Mouse (Mus musculus) ES-Bruce4 (cell line): ENCODE measurements around the gene Hsd17b3. TPM values are rescaled to one million over a fixed set of nuclear protein-coding genes. Genes with fewer than 3 reads are reported as not detected.

Source experiments
- H3K27ac ChIP-seq: 2 replicates; pipeline ENCODE4 v1.5.1; 2012; ENCODE audit warnings: low read length, inconsistent platforms; ENCODE audit not compliant: insufficient read depth
- H3K27me3 ChIP-seq: 2 replicates; pipeline ENCODE4 v1.6.1; 2012; ENCODE audit warnings: mild to moderate bottlenecking, low read length, inconsistent platforms; ENCODE audit not compliant: control insufficient read depth, poor library complexity, insufficient read depth, severe bottlenecking
- H3K36me3 ChIP-seq: 2 replicates; pipeline ENCODE4 v1.6.1; 2012; ENCODE audit warnings: inconsistent platforms, mild to moderate bottlenecking, low read length, moderate library complexity; ENCODE audit not compliant: control insufficient read depth, poor library complexity, insufficient read depth, severe bottlenecking
- H3K4me1 ChIP-seq: one replicate; pipeline ENCODE4 v1.8.1; 2011; ENCODE audit warnings: low read length; ENCODE audit not compliant: control insufficient read depth, insufficient read depth
- H3K4me3 ChIP-seq: 2 replicates; pipeline ENCODE4 v1.5.1; 2011; ENCODE audit warnings: low read depth, mild to moderate bottlenecking, low read length
- H3K9ac ChIP-seq: 2 replicates; pipeline ENCODE4 v1.6.1; 2012; ENCODE audit warnings: low read depth, mild to moderate bottlenecking, inconsistent platforms; ENCODE audit not compliant: poor library complexity, severe bottlenecking
- H3K9me3 ChIP-seq: replicated peaks from 2 replicates; pipeline ENCODE4 v1.6.1; 2012; ENCODE audit warnings: mild to moderate bottlenecking, low read length, inconsistent platforms; ENCODE audit not compliant: control insufficient read depth, poor library complexity, insufficient read depth, severe bottlenecking
- CTCF ChIP-seq: IDR thresholded peaks from one replicate; pipeline ENCODE4 v1.8.1; 2011; ENCODE audit warnings: low read depth, low read length
- EP300 ChIP-seq: IDR thresholded peaks from 2 replicates; pipeline ENCODE4 v1.6.1; 2011; ENCODE audit warnings: low read depth, low read length; ENCODE audit not compliant: insufficient read depth
- POLR2A ChIP-seq: IDR thresholded peaks from one replicate; pipeline ENCODE4 v1.8.1; 2011; ENCODE audit warnings: low read length; ENCODE audit not compliant: insufficient read depth
- polyA plus RNA-seq: library from polyadenylated mRNA; stranded (reverse); fragments of >200 nt; gene quantifications from 2 replicates; pipeline ENCODE4 v1.2.4, GENCODE M21; 2011; ENCODE audit warnings: low read depth; ENCODE audit not compliant: missing spikeins, insufficient read depth, insufficient read length

Gene Hsd17b3
- 1.1 TPM in 1 of 2 replicates, not detected in the other for polyA plus RNA-seq

DNA sequence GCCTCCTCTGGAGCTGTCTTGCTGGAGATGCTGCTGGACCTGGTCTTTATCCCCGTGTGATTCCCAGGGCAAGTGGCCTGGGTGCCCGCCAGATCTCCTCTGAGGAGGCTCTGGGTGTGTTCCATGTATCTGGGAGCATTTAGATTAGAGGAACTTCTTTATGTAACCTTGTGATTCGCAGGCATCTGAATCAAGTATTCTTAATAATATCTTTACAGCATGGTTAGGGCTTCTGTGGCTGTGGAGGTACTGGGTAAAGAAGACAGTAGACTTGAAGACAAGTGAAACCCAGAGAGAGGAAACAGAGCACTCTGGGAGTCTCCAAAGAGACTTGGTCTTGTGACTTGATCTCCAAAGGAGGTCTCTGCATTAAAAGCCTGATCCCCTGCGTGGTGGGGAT lies at the start of gene Hsd17b3:
Gene Hsd17b3 (minus strand): TSS at position 101 of the 400 bp plus-strand sequence.
- Histone ChIP-seq H3K4me1 (no peaks in the 10 kb centered on the region), H3K27me3 (no peaks in the 10 kb centered on the region), H3K36me3 (no peaks in the 10 kb centered on the region), H3K9me3 (no peaks in the 10 kb centered on the region), H3K9ac (no peak within 1 kb of the TSS), H3K4me3 (no peak within 1 kb of the TSS), H3K27ac (no peak within 1 kb of the TSS)
- no peak for TF ChIP-seq POLR2A
- TF ChIP-seq EP300: no peak
- no peak for TF ChIP-seq CTCF

DNA sequence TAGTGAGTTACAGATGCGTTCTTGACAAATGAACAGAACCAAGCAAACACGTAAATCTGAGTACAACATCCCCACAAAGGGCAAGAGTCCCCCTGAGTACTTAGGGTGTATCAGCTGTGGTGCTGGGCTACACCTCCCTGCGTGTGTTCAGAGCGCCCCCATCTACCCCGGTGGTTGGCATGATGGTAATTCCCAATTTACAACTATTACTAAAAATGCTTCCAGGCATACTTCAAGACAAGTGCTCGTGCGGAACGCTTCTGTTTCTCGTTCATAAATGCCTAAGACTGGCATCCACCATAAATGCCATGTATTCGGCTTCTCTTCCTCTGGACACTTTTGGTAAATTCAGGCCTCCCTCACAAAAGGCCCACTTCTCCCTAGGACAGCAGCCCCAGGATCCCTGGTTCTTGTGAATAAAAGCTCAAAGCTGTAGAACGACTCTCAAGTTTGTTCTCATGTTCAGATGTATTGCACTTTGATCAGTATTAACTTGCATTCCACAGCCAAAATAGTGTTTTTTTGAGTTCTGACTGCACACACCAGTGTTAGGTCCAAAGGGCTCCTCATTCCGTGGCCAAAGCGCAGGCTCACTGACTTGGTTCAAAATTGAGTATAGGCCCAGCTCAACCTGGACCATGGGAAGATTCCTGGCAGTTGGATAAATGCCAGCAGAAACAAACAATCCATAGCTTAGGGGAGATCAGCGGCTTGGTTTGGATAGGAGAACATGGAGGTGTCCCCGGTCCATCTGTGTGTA lies 40.8 kb upstream of the Hsd17b3 start:
- no peaks in the 10 kb centered on the region for H3K9me3 ChIP-seq
- H3K36me3 ChIP-seq: peaks cover 20% of the 10 kb centered on the region
- TF ChIP-seq POLR2A: no peak
- TF ChIP-seq CTCF: peak; percentile 48
- no peak for TF ChIP-seq EP300
- H3K27ac ChIP-seq: no peak overlapping the region
- no peaks in the 10 kb centered on the region for H3K27me3 ChIP-seq
- peak overlapping the region; percentile 73 for H3K9ac ChIP-seq
- H3K4me3 ChIP-seq: peak overlapping the region; percentile 55
- no peaks in the 10 kb centered on the region for H3K4me1 ChIP-seq

DNA sequence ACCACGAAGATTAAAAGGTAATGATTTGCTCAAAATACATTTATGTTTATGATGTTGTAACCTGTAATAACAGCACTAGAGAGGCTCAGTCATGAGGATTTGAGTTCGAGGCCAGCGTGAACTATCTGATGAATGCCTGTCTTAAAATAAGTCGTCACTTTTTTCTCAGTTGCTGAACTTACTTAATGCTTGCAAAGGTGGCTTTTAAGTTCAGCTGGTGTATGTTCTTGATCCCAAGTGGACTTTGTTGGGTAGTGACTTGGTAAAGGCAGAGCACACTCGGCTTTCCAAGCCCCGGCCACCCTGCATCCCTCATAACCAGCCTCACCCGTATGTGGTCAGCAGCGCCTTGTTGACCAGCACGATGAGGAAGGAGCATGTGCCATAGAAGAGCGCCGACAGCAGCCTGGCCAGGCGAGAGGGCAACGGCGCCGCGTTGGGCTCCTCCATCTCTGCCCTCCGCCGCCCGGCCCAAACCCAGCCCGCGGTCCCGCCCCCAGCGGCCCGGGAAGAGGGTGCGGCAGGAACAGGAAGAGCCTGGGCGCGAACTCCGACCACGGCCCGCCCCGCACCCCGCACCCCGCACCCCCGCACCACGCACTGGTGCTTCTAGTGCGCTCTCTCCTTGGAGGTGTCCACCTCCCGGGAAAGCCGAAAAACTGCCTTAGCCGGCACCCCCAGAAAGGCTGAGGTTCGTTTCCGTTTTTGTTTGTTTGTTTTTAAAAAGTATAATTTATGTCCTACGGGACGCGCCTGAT lies 40.0 kb upstream of the Hsd17b3 start, which contains the start of gene Slc35d2:
Gene Slc35d2 (minus strand): TSS at position 511 of the 758 bp plus-strand sequence.
- TF ChIP-seq EP300: no peak
- TF ChIP-seq POLR2A: no peak
- TF ChIP-seq CTCF: no peak
- Histone ChIP-seq H3K4me1 (no peaks in the 10 kb centered on the region), H3K27ac (no peak within 1 kb of the TSS), H3K4me3 (peak within 1 kb of the TSS; percentile 80), H3K36me3 (peaks cover 13% of the 10 kb centered on the region), H3K9ac (peak within 1 kb of the TSS; percentile 73), H3K9me3 (no peaks in the 10 kb centered on the region), H3K27me3 (no peaks in the 10 kb centered on the region)

DNA sequence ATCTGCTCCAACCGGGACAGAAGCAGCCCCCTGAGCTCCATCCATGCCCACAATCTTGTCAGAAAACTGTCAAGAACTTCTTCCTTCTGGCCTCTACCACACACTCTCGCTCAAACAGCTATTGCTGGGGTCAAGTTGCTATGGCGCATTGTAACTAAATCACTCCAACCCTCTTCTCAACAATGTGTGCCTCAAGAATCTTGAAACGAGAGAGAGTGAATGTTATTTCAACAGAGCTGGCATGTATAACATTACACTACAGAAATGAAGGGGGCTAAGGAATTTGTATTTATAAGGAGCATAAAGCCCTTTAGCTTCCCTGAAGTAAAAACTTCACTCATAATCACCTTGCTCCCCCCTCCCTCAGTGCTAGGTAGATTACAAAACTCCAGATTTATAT lies 37.3 kb upstream of the Hsd17b3 start:
- H3K27me3 ChIP-seq: no peaks in the 10 kb centered on the region
- no peak overlapping the region for H3K9ac ChIP-seq
- H3K36me3 ChIP-seq: no peaks in the 10 kb centered on the region
- no peak overlapping the region for H3K27ac ChIP-seq
- no peaks in the 10 kb centered on the region for H3K9me3 ChIP-seq
- no peaks in the 10 kb centered on the region for H3K4me1 ChIP-seq
- H3K4me3 ChIP-seq: no peak overlapping the region
- TF ChIP-seq EP300: no peak
- no peak for TF ChIP-seq POLR2A
- no peak for TF ChIP-seq CTCF

DNA sequence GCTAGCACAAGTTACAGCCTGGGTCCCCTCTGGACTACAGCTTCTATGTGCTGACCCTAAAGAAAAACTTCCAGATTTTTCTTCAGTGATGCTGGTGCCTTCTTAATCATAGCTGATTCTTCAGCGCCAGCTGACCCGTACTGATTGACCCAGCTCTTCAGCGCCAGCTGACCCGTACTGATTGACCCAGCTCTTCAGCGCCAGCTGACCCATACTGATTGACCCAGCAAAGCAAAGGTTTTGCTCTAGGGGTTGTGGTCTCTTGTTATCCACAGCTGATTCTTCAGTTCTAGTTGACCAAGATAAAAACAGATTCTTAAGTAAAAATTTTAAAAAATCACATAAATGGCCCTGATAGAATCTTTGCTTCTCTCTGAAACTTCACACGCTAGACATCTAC lies 35.9 kb upstream of the Hsd17b3 start:
- TF ChIP-seq POLR2A: no peak
- TF ChIP-seq EP300: no peak
- TF ChIP-seq CTCF: no peak
- H3K36me3 ChIP-seq: no peaks in the 10 kb centered on the region
- H3K4me1 ChIP-seq: no peaks in the 10 kb centered on the region
- H3K9ac ChIP-seq: no peak overlapping the region
- H3K4me3 ChIP-seq: no peak overlapping the region
- H3K27ac ChIP-seq: no peak overlapping the region
- no peaks in the 10 kb centered on the region for H3K9me3 ChIP-seq
- no peaks in the 10 kb centered on the region for H3K27me3 ChIP-seq
